Mouse (Mus musculus): ENCODE results near the gene Usp16. TPM values are rescaled to one million over a fixed set of nuclear protein-coding genes. Genes with fewer than 3 reads are reported as not detected.

Gene Usp16
- total and polyA plus RNA-seq, 3 experiments = 66.6 to 256 (median 76.4) TPM

DNA sequence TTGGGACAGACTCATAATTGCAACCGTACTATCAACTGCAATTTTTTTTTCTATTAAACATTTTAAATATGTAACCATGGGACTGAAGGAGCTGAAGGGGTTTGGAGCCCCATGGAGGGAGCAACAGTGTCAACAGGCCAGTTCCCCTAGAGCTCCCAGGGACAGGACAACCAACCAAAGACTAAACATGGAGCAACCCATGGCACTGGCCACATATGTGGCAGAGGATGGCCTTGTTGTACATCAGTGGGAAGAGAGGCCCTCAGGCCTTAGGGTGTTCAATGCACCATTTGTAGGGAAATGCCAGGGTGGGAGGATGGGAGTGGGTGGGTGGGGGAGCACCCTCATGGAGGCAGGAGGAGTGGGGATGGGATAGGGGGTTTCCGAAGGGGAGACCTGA, 42.2 kb downstream of the Usp16 start:
- no peak for DNase-seq (ENCODE audit: low read depth, low spot score)
- Histone ChIP-seq H3K4me3 (ENCODE audit: control insufficient read depth in 1 of 2, insufficient read depth in 1 of 2, low read depth in 2 of 2, low read length in 2 of 2) (peak overlapping the region; percentile 26 to 62), H3K4me1 (ENCODE audit: control insufficient read depth in 1 of 2, insufficient read depth in 2 of 2, low read length in 2 of 2) (peaks cover 8 to 32% of the 10 kb centered on the region in 2 experiments), H3K27me3 (ENCODE audit: control insufficient read depth in 1 of 2, insufficient read depth in 2 of 2, low read length in 2 of 2) (no peaks in the 10 kb centered on the region), H3K9me3 (replicated peaks; ENCODE audit: insufficient read depth, low read length) (no peaks in the 10 kb centered on the region), H3K79me2 (ENCODE audit: control insufficient read depth, insufficient read depth, low read length, poor library complexity) (peaks cover 31% of the 10 kb centered on the region), H3K36me3 (ENCODE audit: control insufficient read depth in 1 of 2, insufficient read depth in 2 of 2, low read length in 2 of 2) (peaks cover 14 to 39% of the 10 kb centered on the region in 2 experiments), H3K27ac (ENCODE audit: control insufficient read depth, low read depth, low read length) (no peak overlapping the region), H3K9ac (ENCODE audit: control insufficient read depth, low read depth, low read length, poor library complexity, severe bottlenecking) (peak overlapping the region; percentile 69)
- TF ChIP-seq HCFC1 (IDR thresholded peaks at IDR 0.05; ENCODE audit: low read depth, low read length) (no peak), ZNF384 (IDR thresholded peaks at IDR 0.05; ENCODE audit: low read depth, low read length) (no peak), KAT2A (conservative IDR thresholded peaks at IDR 0.05; ENCODE audit: low read depth, low read length) (no peak)

DNA sequence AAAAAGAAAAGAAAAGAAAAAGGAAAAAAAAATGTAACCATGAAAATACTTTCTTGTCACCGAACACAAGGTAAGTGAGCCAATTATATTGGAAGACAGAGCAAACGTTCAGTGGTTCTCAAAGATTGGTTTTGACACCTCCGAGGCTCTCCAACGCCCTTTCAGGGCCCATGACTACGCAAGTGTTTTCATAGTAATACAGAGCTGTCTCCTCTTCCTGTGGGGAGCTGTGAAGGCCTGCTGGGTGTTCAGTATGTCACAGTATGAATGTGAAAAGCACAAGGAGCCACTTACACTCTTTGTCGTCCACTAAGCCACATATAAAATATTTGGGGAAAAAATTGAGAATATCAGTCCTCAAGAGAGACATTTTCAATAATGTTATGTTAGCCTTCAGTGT, 42.7 kb downstream of the Usp16 start:
- no peak overlapping the region for H3K27ac ChIP-seq (ENCODE audit: control insufficient read depth, low read depth, low read length)
- no peaks in the 10 kb centered on the region for H3K9me3 ChIP-seq (replicated peaks; ENCODE audit: insufficient read depth, low read length)
- DNase-seq (ENCODE audit: low read depth, low spot score) = no peak
- H3K27me3 ChIP-seq (ENCODE audit: control insufficient read depth in 1 of 2, insufficient read depth in 2 of 2, low read length in 2 of 2) = no peaks in the 10 kb centered on the region
- peaks cover 8 to 33% of the 10 kb centered on the region in 2 experiments for H3K4me1 ChIP-seq (ENCODE audit: control insufficient read depth in 1 of 2, insufficient read depth in 2 of 2, low read length in 2 of 2)
- H3K4me3 ChIP-seq (ENCODE audit: control insufficient read depth in 1 of 2, insufficient read depth in 1 of 2, low read depth in 2 of 2, low read length in 2 of 2) = no peak overlapping the region
- TF ChIP-seq UBTF (IDR thresholded peaks at IDR 0.05; ENCODE audit: borderline replicate concordance, insufficient read depth, low read depth, low read length) = no peak
- no peak for TF ChIP-seq ZKSCAN1 (IDR thresholded peaks at IDR 0.05; ENCODE audit: low read depth, low read length)
- TF ChIP-seq NELFE (IDR thresholded peaks at IDR 0.05; ENCODE audit: low read depth, low read length) = no peak
- no peak for TF ChIP-seq EP300 (IDR thresholded peaks at IDR 0.05; ENCODE audit: low read depth in 1 of 2, low read length in 2 of 2)
- no peak for TF ChIP-seq NRF1 (IDR thresholded peaks at IDR 0.05; ENCODE audit: insufficient read depth, low read depth, low read length, poor library complexity, severe bottlenecking)
- TF ChIP-seq ZNF384 (IDR thresholded peaks at IDR 0.05; ENCODE audit: low read depth, low read length) = no peak
- TF ChIP-seq USF1 (IDR thresholded peaks at IDR 0.05; ENCODE audit: low read depth, low read length) = no peak
- TF ChIP-seq ZC3H11A (IDR thresholded peaks at IDR 0.05; ENCODE audit: low read depth, low read length) = no peak
- no peak for TF ChIP-seq POLR2A (IDR thresholded peaks at IDR 0.05; ENCODE audit: control insufficient read depth in 1 of 2, insufficient read depth in 1 of 2, low read depth in 1 of 2, low read length in 2 of 2, poor library complexity in 1 of 2)
- no peak for TF ChIP-seq CHD1 (IDR thresholded peaks at IDR 0.05; ENCODE audit: low read depth, low read length)
- TF ChIP-seq CTCF (IDR thresholded peaks at IDR 0.05 in 2 of 3, conservative IDR thresholded peaks at IDR 0.05 in 1 of 3; ENCODE audit: control insufficient read depth in 1 of 3, insufficient read depth in 1 of 3, low read depth in 2 of 3, low read length in 3 of 3, poor library complexity in 1 of 3, severe bottlenecking in 1 of 3) = no peak
- no peak for TF ChIP-seq POLR2AphosphoS5 (IDR thresholded peaks at IDR 0.05; ENCODE audit: borderline replicate concordance, low read depth, low read length)
- TF ChIP-seq MEF2A (IDR thresholded peaks at IDR 0.05; ENCODE audit: extremely low read depth, insufficient replicate concordance, low read depth, low read length, poor library complexity, severe bottlenecking) = no peak
- no peak for TF ChIP-seq MAZ (IDR thresholded peaks at IDR 0.05; ENCODE audit: low read depth, low read length)
- TF ChIP-seq MXI1 (IDR thresholded peaks at IDR 0.05; ENCODE audit: low read depth, low read length) = no peak
- no peak for TF ChIP-seq GABPA (IDR thresholded peaks at IDR 0.05; ENCODE audit: low read depth, low read length)
- no peak for TF ChIP-seq RAD21 (IDR thresholded peaks at IDR 0.05; ENCODE audit: low read depth, low read length)
- TF ChIP-seq MYC (IDR thresholded peaks at IDR 0.05; ENCODE audit: low read depth, low read length) = no peak
- peaks cover 31% of the 10 kb centered on the region for H3K79me2 ChIP-seq (ENCODE audit: control insufficient read depth, insufficient read depth, low read length, poor library complexity)
- H3K36me3 ChIP-seq (ENCODE audit: control insufficient read depth in 1 of 2, insufficient read depth in 2 of 2, low read length in 2 of 2) = peaks cover 11 to 41% of the 10 kb centered on the region in 2 experiments
- no peak overlapping the region for H3K9ac ChIP-seq (ENCODE audit: control insufficient read depth, low read depth, low read length, poor library complexity, severe bottlenecking)

All from MEL (cell line).